Mouse (Mus musculus) A20 (cell line): Measurements from ENCODE around the gene Srrd.

Source experiments
- DNase-seq: peaks from one replicate; pipeline ENCODE4 v3.0.0-alpha.2; 2011; ENCODE audit warnings: low read depth, low spot score

The Srrd gene

GRCm38 (mm10) chr5:112342463-112343204, at the start of gene Srrd, which contains the start of gene Hps4:
Srrd (minus strand) TSS chr5:112343040.
Hps4 (plus strand) TSS chr5:112343083.
- peak; percentile 87 for DNase-seq

GRCm38 (mm10) chr5:112391676-112392323, 49.0 kb upstream of the Srrd start:
- DNase-seq = no peak

- DNase-seq = no peak
Measured at GRCm38 (mm10) chr5:112391002-112391401, 48.2 kb upstream of the Srrd start.

- no peak for DNase-seq
Measured at GRCm38 (mm10) chr5:112389352-112389751, 46.5 kb upstream of the Srrd start.

- peak; percentile 6 for DNase-seq
Measured at GRCm38 (mm10) chr5:112385973-112386372, 43.1 kb upstream of the Srrd start.

- no peak for DNase-seq
Measured at GRCm38 (mm10) chr5:112384805-112385472, 42.1 kb upstream of the Srrd start.

- no peak for DNase-seq
Measured at GRCm38 (mm10) chr5:112382641-112383330, 39.9 kb upstream of the Srrd start.

GRCm38 (mm10) chr5:112382042-112382441, 39.2 kb upstream of the Srrd start:
- DNase-seq = no peak

- DNase-seq = no peak
Measured at GRCm38 (mm10) chr5:112381154-112381553, 38.3 kb upstream of the Srrd start.

GRCm38 (mm10) chr5:112378716-112379115, 35.9 kb upstream of the Srrd start:
- no peak for DNase-seq

- DNase-seq = no peak
Measured at GRCm38 (mm10) chr5:112377380-112377779, 34.5 kb upstream of the Srrd start.

GRCm38 (mm10) chr5:112376111-112376510, 33.3 kb upstream of the Srrd start:
- no peak for DNase-seq

GRCm38 (mm10) chr5:112371933-112372332, 29.1 kb upstream of the Srrd start:
- no peak for DNase-seq

GRCm38 (mm10) chr5:112370236-112370813, 27.5 kb upstream of the Srrd start:
- no peak for DNase-seq

- no peak for DNase-seq
Measured at GRCm38 (mm10) chr5:112369326-112369725, 26.5 kb upstream of the Srrd start.

- no peak for DNase-seq
Measured at GRCm38 (mm10) chr5:112368666-112369065, 25.8 kb upstream of the Srrd start.

GRCm38 (mm10) chr5:112367929-112368328, 25.1 kb upstream of the Srrd start:
- DNase-seq = no peak

- no peak for DNase-seq
Measured at GRCm38 (mm10) chr5:112367338-112367737, 24.5 kb upstream of the Srrd start.

GRCm38 (mm10) chr5:112366879-112367278, 24.0 kb upstream of the Srrd start:
- DNase-seq = no peak

GRCm38 (mm10) chr5:112364184-112364797, 21.5 kb upstream of the Srrd start:
- no peak for DNase-seq

GRCm38 (mm10) chr5:112360077-112360476, 17.2 kb upstream of the Srrd start:
- DNase-seq = no peak
